Mouse (Mus musculus): ENCODE results near the gene Cntrl.

- no peak for TF ChIP-seq CTCF (conservative IDR thresholded peaks at IDR 0.05; ENCODE audit: low read length)
- TF ChIP-seq POU5F1 (IDR thresholded peaks at IDR 0.05; ENCODE audit: borderline replicate concordance, low read length), result no peak
Observed at GRCm38 (mm10) chr2:35173666-35174065, 64.4 kb downstream of the Cntrl start.

Measured in E14TG2a.4 (cell line).